Mouse (Mus musculus) layer of hippocampus, postnatal 14 days (tissue): ENCODE results near the gene Cacna1s. TPM values are rescaled to one million over a fixed set of nuclear protein-coding genes. Genes with fewer than 3 reads are reported as not detected.
A peak's percentile ranks its signal among the peaks of the same experiment; 100 is the strongest.

Source experiments
- DNase-seq, 2 experiments: peaks; one replicate each; pipeline ENCODE4 v3.0.0; 2021 to 2022; ENCODE audit warnings: low spot score in 2 of 2, mixed read lengths in 1 of 2
- total RNA-seq, 2 experiments: library from RNA; stranded (reverse); gene quantifications; 2 replicates each; pipeline ENCODE4 v1.2.3; 2021

Cacna1s gene
- total RNA-seq, 2 experiments from 2014 or later, result 0.97 to 2.1 TPM

DNA sequence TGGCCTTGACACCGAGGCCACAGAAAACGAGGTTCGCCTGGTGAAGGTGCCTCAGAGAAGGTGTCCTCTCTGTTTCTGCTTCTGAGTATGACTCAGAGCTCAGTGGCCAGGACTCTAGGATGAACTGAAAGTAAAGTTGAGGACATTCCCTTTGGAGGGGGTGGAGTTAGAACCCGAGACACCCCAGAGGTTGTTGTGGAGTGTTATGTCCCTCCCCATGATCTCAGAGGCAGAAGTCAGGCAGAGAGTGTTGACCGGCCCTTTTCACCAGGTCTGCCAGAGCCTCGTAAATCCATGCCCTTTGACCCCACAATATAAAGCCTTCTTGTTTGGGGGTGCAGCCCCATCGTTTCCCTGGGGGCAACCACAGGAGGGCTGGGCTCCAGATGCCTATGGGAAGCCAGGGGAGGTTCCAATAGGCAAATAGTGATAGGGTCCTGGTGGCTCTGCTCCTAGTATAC lies 84.6 kb downstream of the Cacna1s start:
- DNase-seq, result no peak

DNA sequence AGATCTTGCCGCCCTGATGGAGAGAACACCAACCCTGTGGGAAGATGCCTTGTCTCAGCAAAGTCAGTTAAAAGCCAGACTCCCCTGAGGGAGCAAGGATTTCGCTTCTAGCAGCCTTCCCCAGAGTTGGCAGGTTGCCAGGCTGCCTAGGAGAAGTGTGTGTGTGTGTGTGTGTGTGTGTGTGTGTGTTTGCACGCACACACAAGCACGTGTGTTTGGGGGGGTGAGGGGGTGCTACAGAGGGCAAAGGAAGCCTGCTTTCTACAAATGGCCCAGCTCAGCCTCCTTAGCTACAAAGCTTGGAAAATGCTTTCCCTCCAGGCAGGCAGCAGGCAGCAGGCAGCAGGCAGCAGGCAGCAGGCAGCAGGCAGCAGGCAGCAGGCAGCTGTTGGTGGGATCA lies 85.0 kb downstream of the Cacna1s start:
- no peak for DNase-seq

DNA sequence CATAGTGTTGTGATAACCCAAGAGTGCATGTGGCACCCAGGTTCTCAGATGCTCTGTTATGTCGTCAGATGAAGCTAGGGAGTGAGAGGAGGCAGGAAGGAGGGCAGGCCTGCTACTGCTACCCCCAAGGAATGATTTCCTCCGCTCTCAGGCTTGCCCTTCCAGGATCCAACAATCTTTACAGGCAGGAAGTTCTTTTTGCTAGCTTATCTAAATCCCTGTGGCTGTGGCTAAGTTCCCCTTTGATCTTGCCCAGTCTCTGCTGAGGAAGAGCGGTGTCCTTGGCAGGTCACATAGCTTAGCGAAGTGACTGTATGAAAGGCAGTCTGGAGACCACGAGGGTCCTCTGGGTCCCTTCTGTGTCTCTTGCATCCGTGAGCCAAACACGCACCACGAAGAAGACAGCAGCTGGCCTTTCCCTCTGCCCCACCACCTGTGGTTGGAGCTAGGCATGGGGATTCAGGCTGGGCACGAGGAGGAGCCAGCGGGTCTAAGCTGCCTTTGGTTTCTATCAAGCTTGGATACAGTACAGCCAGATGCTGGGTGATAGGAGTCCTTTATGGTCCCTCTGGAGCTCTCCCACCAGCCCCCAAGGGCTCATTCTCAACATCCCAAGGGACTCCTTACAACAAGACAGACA lies 85.8 kb downstream of the Cacna1s start:
- no peak for DNase-seq

DNA sequence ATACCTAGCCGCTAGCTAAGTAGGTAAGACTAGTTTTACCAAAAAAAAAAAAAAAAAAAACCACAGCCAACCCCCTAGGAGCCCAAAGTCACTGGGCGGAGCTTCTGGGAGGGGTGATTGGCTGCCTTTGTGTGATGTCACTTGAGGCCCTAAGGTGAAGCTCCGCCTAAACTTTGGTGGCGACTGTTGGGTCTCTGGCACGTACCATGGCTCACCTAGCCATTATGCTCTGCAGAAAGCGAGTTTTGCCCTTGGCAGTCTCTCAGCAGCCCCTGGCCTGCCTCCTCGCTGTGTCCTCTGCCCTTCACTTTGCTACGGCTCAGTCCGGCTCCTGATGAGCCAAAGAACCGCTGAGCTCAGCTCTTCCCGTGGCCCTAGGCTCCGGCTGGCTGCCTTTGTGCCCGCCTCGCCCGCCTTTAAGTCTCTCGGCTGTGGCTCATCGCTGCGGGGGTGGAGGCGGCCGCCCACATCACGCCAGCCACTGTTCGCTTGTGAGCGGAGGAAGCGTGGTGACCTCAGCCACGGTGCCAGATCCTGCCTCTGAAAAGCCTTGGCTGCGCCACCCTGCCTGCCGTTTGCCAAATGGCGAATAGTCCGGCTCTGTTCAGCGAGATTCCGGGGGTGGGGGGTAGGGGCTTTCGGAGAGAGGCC lies 87.6 kb downstream of the Cacna1s start:
- DNase-seq, result peak; percentile 80 to 88

DNA sequence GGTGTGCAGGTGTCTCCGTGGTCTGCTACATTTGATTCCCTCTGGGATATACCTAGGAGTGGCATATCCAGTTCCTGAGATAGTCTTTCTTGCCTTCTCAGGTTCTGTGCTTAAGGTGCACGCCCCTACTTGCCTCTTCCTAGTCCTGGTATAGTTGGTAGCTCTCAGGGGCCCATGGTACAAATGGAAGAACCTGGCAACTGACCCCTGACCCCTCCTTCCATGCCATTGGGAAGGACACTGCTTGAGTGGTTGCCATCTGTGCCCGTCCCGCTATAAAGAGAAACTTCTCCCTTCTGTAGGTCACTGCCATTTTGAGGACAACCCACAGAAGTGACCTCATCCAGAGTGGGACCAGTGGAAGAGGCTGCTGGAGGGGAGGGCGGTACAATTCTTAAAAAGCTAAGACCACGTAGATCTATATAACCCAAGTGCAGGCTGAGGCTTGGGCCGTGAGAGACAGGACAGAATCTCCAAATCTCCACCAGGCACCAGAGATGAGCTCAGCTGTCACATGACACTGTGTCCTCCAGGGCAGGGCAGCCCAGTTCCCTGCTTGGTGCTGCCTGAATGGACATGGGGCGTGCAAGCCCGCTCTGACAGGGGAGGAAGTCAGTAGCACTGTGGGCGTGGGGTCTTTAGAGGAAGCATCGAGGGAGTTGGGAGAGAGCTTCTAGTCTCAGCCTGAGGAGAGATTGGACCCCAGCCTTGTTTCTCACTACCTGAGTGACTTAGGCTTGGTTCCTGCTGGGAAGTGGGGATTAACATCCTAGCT lies 88.8 kb downstream of the Cacna1s start:
- DNase-seq, result no peak

DNA sequence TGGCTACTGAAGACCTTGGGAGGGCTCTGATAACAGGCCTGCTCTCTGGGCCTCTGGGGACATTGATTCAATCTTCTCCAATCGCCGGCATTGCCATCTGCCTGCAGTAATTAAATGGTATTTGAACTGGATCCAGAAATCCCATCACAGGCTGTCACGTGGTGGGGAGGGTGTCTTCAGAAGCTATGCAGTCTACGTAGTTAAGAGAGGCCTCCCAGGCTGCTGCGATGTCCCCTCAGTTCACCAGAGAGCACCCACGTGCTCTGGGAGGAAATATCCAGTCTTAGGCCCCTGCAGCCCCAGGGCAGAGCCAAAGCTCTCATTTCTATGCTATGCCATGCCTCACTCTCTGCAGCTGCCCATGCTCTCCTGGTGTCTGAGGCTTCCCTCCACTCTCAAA lies 89.8 kb downstream of the Cacna1s start:
- DNase-seq, result peak; percentile 64 to 79

DNA sequence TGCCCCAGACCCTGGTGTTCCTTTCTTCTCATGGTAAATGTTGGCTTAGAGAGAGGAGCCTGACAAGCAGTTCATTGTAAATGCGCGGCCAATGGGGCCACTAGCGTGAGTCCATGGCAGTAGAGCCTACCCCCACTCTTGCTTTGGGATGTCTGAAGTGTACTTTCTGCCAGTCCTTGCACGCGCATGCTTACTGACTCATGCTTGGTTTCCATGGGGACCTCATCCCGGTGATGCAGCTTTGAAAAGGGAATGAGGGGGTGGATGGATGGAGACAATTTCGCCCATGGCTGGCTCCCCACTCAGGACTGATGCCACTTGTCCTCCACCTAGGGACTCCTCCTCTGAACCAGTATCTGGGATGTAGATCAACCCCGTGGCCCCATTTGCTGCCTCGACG lies 91.0 kb downstream of the Cacna1s start:
- DNase-seq, result peak in 1 of 2 experiments; percentile 64

DNA sequence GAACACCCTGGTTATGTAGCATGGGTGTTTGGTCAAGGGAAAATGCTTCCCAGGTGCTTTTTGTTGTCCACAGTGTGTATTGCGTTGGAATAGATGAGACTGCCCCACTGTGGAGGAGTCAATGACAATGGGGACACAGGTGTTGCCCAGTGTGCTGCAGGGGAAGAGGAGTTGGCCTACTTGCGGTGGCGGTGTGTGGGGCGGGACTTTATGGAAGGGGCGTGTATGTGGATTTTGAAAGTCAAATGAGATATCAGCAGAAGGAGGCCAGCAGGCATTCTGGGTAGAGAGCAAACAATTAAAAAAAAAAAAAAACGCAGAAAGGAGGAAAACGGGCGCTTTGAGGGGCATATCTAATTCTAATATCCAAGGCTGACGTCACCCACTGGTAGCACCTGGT lies 97.2 kb downstream of the Cacna1s start:
- DNase-seq, result no peak

DNA sequence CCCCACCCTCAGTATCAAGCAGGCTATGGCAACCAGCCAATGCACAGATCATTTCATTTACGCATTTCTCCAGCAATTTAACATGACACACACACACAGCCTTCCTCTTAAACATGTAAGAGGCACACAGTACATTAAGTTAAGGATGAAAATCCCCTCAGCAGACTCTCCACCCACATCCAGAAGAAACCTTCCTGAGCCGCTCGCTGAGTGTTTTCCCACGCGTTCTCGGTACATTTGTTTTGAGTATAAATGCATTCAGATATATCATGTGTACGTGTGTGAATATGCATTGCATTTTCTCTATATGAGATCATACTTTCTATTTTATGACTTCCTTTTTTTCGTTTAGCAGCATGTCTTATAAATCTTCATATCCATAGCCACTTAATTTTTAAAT lies 98.8 kb downstream of the Cacna1s start:
- DNase-seq, result no peak

DNA sequence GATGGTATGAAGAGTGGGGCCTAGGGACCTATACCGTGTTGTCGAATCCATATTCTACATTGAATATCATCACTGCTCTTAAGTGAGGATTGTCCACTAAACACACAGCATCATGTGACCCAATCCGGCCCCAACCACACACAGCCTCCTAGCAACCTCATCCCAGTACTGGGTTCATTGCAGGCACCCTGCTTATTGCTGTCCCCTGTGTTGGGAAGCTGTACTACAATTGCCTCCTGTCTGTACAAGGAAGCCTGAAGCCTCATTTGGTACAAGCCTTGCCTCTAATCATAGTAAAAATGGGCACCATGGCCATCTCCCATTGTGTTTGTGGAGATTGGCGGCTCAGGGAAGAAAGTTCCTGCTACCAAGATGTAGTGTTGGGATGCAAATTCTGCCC lies 103.8 kb downstream of the Cacna1s start:
- no peak for DNase-seq

DNA sequence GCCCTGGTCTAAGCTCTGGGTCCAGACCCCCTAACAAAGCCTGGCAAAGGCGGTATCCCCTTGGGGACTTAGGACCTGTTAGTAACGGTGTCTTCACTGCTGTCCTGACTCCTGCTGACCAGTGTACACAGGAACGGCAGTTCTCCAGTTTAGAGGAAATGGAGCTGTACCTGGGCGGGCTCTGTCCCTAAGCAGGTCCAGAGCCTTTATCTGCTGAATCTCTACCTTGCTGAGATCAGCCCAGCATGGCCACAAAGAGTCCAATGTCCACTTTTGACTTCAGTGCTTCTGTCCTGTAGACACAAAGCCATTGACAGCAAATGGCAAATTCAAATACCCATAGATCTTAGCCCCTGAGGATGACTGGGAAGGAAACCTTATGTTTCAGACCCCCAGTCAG lies 104.4 kb downstream of the Cacna1s start:
- no peak for DNase-seq

DNA sequence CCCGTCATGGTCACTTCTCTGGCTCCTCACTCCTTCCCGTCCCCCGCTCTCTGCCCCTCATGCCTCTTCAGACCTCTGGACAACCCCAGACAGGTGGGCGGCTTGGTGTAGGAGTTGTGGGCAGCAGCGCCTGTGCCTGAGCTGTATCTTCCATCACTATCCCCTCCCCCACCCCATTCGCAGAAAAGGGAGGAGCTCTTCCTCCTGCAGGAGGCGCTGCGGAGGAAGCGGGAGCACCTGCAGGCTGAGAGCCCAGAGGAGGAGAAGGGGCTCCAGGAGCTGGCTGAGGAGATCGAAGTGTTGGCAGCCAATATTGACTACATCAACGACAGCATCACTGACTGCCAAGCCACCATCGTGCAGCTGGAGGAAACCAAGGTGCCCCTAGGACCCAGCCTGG lies 107.3 kb downstream of the Cacna1s start:
- DNase-seq, result no peak

DNA sequence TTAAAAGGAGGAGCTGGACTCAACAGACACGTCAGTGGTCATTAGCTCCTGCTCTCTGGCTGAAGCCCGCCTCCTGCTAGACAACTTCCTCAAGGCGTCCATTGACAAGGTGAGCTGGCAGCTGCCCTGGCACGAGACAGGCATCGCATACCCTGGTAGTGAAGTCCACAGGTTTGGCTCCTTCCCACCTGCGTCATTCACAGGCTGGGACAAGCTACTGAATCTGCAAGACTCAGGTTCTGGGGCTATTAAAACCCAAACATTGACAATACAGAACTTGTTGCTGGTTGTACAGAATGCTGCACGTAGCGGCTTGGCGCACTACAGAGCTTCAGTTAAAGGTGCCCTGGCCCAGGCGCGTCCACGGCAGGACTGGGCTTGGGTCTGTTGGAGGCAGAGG lies 107.7 kb downstream of the Cacna1s start:
- DNase-seq, result no peak

DNA sequence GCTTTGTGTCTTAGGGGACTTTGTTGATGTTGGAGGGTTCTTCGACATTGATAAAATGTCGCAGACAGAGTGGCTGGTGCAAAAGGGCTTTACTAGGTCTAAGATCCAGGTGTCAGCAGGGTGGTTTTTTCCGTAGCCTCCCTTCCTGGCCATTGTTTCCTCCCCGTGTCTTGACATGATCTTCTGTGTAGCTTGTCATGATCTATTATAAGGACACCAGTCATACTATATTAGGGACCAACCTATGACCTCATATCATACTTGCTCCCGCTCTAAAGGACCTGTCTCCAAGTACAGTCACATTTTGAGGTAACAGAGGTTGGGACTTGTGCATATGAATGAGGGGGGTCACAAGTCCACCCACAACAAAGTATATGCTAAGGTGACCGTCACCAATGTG lies 108.4 kb downstream of the Cacna1s start:
- no peak for DNase-seq

DNA sequence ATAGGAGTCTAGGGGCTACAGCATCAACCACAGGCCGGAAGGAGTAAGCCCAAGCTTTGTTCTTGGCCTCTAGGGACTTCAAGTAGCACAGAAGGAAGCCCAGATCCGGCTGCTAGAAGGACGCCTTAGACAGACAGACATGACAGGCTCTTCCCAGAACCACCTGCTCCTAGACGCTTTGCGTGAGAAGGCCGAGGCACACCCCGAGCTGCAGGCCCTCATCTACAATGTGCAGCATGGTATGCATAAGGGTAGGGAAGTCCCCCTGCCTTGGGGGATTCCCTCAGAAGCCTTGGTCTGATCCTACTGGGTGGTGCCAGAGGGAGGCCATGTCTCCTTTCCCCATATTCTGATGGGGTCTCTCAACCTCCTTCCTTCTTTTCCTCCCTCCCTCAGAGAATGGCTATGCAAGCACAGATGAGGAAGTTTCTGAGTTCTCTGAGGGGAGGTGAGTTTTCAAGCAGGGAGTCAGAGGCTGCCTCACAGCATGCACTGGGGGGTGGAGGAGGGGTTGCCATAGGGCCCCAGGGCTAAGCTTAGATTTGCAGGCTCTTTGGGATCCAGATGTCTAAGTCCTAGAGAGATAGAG lies 108.9 kb downstream of the Cacna1s start:
- DNase-seq, result no peak

DNA sequence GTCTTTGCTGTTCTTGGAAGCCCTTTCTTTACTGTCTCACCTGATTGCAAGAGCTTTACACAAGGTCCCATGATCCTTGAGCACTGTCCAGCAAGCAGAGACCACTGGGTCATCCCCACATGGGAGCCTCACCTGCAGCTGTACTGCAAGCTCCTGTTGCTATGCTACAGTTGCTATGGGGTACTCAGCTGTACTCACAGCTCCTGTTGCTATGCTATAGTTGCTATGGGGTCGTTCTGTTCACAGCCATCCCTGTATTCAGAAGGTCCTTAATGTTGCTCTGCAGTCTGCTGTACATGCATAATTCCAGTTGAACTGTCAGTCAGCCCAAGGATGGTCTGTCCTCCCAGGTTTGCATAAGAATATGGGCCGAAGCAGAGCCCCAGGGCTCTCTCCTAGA lies 112.9 kb downstream of the Cacna1s start:
- DNase-seq, result no peak

DNA sequence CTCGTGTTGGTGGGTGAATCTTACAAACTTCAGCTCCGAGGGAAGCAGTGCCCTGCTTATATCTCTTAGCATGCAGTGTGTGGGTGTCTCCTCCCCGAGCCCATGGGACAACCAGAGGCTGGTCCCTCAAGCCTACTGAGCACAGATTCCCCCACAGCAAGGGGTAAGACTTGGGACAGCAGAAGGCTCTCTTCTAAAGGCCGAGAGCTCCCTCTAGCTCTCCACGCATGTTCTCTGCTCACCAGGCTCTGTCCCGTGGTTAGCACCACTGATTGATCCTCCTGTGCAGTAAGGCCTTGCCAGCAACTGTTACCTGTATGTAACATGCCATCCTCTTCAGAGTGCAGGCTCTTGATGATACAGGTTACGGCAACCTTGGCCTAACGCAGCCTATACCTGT lies 115.1 kb downstream of the Cacna1s start:
- DNase-seq, result no peak

Other genes with a start within 250 kb of the Cacna1s start
- gene Lad1, start 234.2 kb upstream of the Cacna1s start, total RNA-seq, result 1 to 10 TPM in 1 of 2 experiments, under 1 TPM in 1; 0.53 to 1.3 TPM
- 1 to 10 TPM; 1.3 to 1.6 TPM for gene Tnnt2, start 216.4 kb upstream of the Cacna1s start, total RNA-seq
- gene Pkp1, start 133.5 kb upstream of the Cacna1s start, total RNA-seq, result under 1 TPM in 1 of 2 experiments, not detected in 1; 0.16 TPM
- gene Igfn1, start 46.4 kb upstream of the Cacna1s start, total RNA-seq, result under 1 TPM; 0.19 to 0.62 TPM
- 10 to 100 TPM; 81.2 to 81.7 TPM for gene Tmem9, start 44.6 kb upstream of the Cacna1s start, total RNA-seq
- gene Ascl5, start 1.9 kb upstream of the Cacna1s start, total RNA-seq, result not detected
- 100 to 1,000 TPM in 1 of 2 experiments, 10 to 100 TPM in 1; 98.6 to 105 TPM for gene Kif21b, start 78.6 kb downstream of the Cacna1s start, total RNA-seq
- gene Mroh3, start 160.1 kb downstream of the Cacna1s start, total RNA-seq, result 1 to 10 TPM; 3.6 to 5.0 TPM
- gene Inava, start 181.5 kb downstream of the Cacna1s start, total RNA-seq, result 1 to 10 TPM; 7.8 to 8.2 TPM
- 1 to 10 TPM; 8.0 to 9.1 TPM for gene Gpr25, start 208.1 kb downstream of the Cacna1s start, total RNA-seq